Mouse (Mus musculus) liver, embryonic 15.5 days (tissue): Measurements from ENCODE around the gene Dnajc15. TPM values are rescaled to one million over a fixed set of nuclear protein-coding genes. Genes with fewer than 3 reads are reported as not detected.

Experiments
- ATAC-seq: fragments of 200-750 bp; cut with Nextera tagmentation; 2 replicates; pipeline ENCODE4 v1.8.0; 2017; ENCODE audit warnings: moderate number of reproducible peaks, mild to moderate bottlenecking, moderate library complexity; ENCODE audit not compliant: insufficient read depth
- H3K27ac ChIP-seq: fragments of 300-500 bp; sonication (generic); replicated peaks from 2 replicates; pipeline ENCODE4 v1.5.1; 2015; ENCODE audit warnings: mild to moderate bottlenecking, inconsistent platforms
- H3K27me3 ChIP-seq: fragments of 300-500 bp; sonication (generic); 2 replicates; pipeline ENCODE4 v1.6.1; 2015; ENCODE audit warnings: mild to moderate bottlenecking, inconsistent platforms
- H3K36me3 ChIP-seq: fragments of 300-500 bp; sonication (generic); replicated peaks from 2 replicates; pipeline ENCODE4 v1.6.1; 2015; ENCODE audit warnings: moderate library complexity, mild to moderate bottlenecking, inconsistent platforms
- H3K4me1 ChIP-seq: fragments of 300-500 bp; sonication (generic); replicated peaks from 2 replicates; pipeline ENCODE4 v1.6.1; 2015; ENCODE audit warnings: inconsistent platforms
- H3K4me2 ChIP-seq: fragments of 300-500 bp; sonication (generic); 2 replicates; pipeline ENCODE4 v1.6.1; 2015; ENCODE audit warnings: moderate library complexity, mild to moderate bottlenecking, inconsistent platforms
- H3K4me3 ChIP-seq: fragments of 300-500 bp; sonication (generic); replicated peaks from 2 replicates; pipeline ENCODE4 v1.5.1; 2015; ENCODE audit warnings: mild to moderate bottlenecking, inconsistent platforms
- H3K9ac ChIP-seq: fragments of 300-500 bp; sonication (generic); 2 replicates; pipeline ENCODE4 v1.6.1; 2015; ENCODE audit warnings: moderate library complexity, mild to moderate bottlenecking, inconsistent platforms
- H3K9me3 ChIP-seq: fragments of 300-500 bp; sonication (generic); replicated peaks from 2 replicates; pipeline ENCODE4 v1.6.1; 2016; ENCODE audit warnings: inconsistent platforms
- WGBS: fragments of 180-500 bp; shearing (Covaris S2); methylation state at CpG from one replicate; pipeline ENCODE4 v1.1.7; 2015; ENCODE audit warnings: mixed read lengths; ENCODE audit not compliant: insufficient replicate concordance; 5-methylcytosine and 5-hydroxymethylcytosine counted together
- polyA plus RNA-seq: library from polyadenylated mRNA; unstranded; fragments of >200 nt; fragmentation: Nextera tagmentation; extraction: Ambion mirVana; gene quantifications from 2 replicates; pipeline ENCODE4 v1.2.1, GENCODE M21; 2015

Dnajc15 gene
- polyA plus RNA-seq, 1 experiment from 2014 or later, result 41.6 TPM

DNA sequence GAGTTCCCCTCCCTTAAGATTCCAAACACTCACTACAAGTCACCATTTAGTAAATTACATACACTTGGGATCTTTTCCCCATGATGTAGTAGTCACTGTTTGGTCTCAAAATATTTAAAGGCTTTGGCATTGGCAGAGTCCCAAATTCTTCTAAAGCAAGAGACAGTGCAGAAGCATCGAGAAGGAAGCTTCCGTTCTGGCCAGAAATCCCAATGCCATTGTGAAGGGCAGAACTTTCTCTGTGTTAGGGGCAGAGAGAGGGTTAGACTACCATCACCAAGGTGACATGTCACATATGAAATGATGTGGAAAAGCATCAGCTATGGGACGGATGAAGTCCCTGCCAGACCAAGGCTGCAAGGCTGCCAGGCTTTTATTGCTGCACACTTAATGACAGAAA lies 49.0 kb downstream of the Dnajc15 start:
- 0 out of 2 replicates have a peak, but pooled peaks cover 7% of the 10 kb centered on the region for H3K36me3 ChIP-seq
- H3K4me3 ChIP-seq, result no peak overlapping the region
- no peaks in the 10 kb centered on the region for H3K9me3 ChIP-seq
- H3K4me1 ChIP-seq, result no peaks in the 10 kb centered on the region
- no peak overlapping the region for H3K4me2 ChIP-seq
- no peak for ATAC-seq
- no peak overlapping the region for H3K27ac ChIP-seq
- WGBS, result 71% methylated on average over 3 of the region's 3 CpGs
- no peak overlapping the region for H3K9ac ChIP-seq
- H3K27me3 ChIP-seq, result no peaks in the 10 kb centered on the region

DNA sequence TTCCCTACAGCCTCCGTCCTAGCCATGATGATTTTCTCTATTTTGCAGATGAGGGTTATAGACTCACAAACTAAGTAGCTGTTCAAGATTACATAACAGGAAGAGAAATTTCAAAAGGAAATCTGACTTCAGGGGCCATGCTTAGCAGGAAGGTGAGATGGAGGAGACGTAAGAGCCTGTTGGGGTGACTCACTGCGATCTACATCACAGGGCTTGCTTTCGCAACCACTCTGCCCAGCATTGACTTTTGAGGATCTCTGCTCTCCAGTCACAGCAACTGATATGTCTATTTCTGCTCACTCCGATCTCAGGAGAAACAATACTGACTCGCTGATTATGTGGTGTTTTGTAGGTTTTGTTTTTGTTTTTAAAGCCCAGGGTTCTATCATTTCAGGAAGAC lies 49.8 kb downstream of the Dnajc15 start:
- H3K4me1 ChIP-seq, result no peaks in the 10 kb centered on the region
- no peaks in the 10 kb centered on the region for H3K9me3 ChIP-seq
- 60% methylated on average over 6 of the region's 6 CpGs for WGBS
- ATAC-seq, result no peak
- H3K4me3 ChIP-seq, result no peak overlapping the region
- no peak overlapping the region for H3K27ac ChIP-seq
- 0 out of 2 replicates have a peak, but pooled peaks cover 7% of the 10 kb centered on the region for H3K36me3 ChIP-seq
- no peak overlapping the region for H3K4me2 ChIP-seq
- no peaks in the 10 kb centered on the region for H3K27me3 ChIP-seq
- H3K9ac ChIP-seq, result no peak overlapping the region

DNA sequence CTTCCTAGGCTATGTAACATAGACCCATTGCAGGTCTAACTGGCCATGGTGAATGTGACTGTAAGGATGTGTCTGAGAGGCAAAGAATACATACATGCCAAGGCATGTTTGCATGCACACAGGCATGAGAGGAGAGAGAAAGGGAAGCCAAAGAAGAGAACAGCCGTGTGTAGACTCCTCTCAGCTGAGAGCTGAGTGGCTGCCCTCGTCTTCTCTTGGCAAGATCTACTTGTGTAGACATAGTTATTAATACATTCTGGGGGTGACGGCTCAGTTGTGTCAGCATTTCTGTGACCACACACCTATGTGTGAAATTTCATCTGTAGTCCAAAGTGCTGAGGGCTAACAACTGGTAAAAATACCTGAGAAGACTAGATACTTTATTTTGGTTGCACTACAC lies 55.1 kb downstream of the Dnajc15 start:
- H3K4me1 ChIP-seq, result no peaks in the 10 kb centered on the region
- H3K4me3 ChIP-seq, result no peak overlapping the region
- H3K36me3 ChIP-seq, result 0 out of 2 replicates have a peak, but pooled peaks cover 7% of the 10 kb centered on the region
- ATAC-seq, result no peak
- no peak overlapping the region for H3K9ac ChIP-seq
- H3K9me3 ChIP-seq, result no peaks in the 10 kb centered on the region
- no peak overlapping the region for H3K4me2 ChIP-seq
- H3K27me3 ChIP-seq, result no peaks in the 10 kb centered on the region
- 63% methylated on average over 3 of the region's 3 CpGs for WGBS
- no peak overlapping the region for H3K27ac ChIP-seq

DNA sequence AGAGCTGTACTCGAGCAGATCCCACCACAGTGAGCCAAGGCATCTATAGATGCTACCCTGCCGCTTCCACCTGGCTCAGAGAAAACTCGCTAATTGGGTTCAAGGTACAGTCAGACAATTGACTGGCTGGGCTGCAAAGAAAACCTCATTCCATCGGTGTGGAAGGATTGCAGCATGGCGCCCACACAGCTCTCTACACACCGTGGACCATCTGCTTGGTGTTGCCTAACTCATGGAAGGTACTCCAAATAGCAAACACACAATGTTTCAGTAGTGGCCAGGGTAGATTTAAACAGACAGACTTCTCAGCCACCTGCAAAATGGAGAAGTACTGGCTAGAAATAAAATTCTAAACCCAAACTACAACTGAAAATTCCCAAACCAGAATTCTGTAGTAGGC lies 57.4 kb downstream of the Dnajc15 start:
- Histone ChIP-seq H3K4me1 (no peaks in the 10 kb centered on the region), H3K4me2 (no peak overlapping the region), H3K36me3 (0 out of 2 replicates have a peak, but pooled peaks cover 3% of the 10 kb centered on the region), H3K27ac (no peak overlapping the region), H3K9me3 (no peaks in the 10 kb centered on the region), H3K27me3 (no peaks in the 10 kb centered on the region), H3K9ac (no peak overlapping the region), H3K4me3 (no peak overlapping the region)
- no peak for ATAC-seq
- 59% methylated on average over 6 of the region's 6 CpGs for WGBS

DNA sequence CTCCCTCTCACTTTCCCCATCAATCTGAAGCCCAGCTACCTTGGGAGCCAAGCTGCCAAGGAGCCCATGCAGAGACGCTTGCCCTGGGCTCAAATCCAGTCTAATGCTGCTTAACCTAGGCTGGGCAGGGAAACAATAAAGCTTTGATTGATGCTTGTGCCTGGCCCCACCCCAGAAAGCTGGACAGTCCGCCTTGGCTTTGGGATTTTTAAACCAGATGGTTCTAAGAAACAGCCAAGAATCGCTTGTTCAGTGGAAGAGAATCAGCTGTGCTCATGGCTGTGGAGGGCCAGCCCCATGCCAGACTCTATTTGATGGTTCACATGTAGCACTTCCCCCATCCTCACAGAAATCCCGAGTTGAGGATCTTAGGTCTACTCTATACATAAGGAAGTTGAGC lies 60.0 kb downstream of the Dnajc15 start:
- no peaks in the 10 kb centered on the region for H3K9me3 ChIP-seq
- no peaks in the 10 kb centered on the region for H3K36me3 ChIP-seq
- no peak overlapping the region for H3K27ac ChIP-seq
- no peak overlapping the region for H3K4me2 ChIP-seq
- no peak overlapping the region for H3K9ac ChIP-seq
- no peaks in the 10 kb centered on the region for H3K27me3 ChIP-seq
- 55% methylated on average over 4 of the region's 4 CpGs for WGBS
- no peak overlapping the region for H3K4me3 ChIP-seq
- ATAC-seq, result no peak
- no peaks in the 10 kb centered on the region for H3K4me1 ChIP-seq

DNA sequence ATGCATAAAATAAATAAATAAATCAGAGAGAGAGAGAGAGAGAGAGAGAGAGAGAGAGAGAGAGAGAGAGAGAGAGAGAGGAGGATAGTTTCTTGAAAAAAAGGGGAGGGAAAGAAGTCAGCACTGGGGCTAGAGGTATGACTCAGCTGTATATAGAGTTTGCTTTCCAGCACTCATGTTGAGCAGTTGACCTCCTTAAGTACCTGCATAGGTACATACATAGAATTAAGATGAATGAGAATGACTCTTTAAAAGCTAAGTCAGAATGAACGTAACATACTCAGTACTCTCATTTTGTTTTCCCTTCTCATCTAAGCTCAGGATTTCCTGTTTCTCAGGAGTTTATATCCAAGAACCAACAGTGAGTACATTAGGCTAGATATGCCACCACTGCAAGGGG lies 62.0 kb downstream of the Dnajc15 start:
- H3K27me3 ChIP-seq, result no peaks in the 10 kb centered on the region
- 67% methylated on average over 1 of the region's 1 CpGs for WGBS
- no peak for ATAC-seq
- H3K4me1 ChIP-seq, result no peaks in the 10 kb centered on the region
- H3K9ac ChIP-seq, result no peak overlapping the region
- no peak overlapping the region for H3K27ac ChIP-seq
- H3K4me3 ChIP-seq, result no peak overlapping the region
- H3K9me3 ChIP-seq, result no peaks in the 10 kb centered on the region
- no peaks in the 10 kb centered on the region for H3K36me3 ChIP-seq
- no peak overlapping the region for H3K4me2 ChIP-seq

DNA sequence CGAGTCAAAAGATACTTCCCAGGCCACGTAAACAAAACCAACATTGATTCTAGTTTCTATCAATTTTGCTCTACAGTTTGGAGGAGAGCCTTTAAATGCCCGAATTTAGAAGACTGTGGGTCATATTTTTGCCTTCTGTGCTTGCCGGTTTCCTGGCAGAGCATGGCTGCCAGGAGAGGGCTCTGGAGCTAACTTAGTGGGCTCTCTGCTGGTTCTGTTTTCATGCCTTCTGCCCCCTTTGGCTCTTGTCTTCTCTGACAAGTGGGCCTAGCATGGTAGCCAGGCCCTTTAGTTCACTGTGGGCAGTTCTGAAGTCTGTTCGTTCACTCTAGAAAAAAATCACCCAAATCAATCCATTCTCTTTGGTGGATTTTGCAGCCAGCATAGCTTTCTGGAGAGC lies 63.5 kb downstream of the Dnajc15 start:
- Histone ChIP-seq H3K27me3 (no peaks in the 10 kb centered on the region), H3K4me2 (no peak overlapping the region), H3K4me1 (no peaks in the 10 kb centered on the region), H3K4me3 (no peak overlapping the region), H3K27ac (no peak overlapping the region), H3K36me3 (no peaks in the 10 kb centered on the region), H3K9ac (no peak overlapping the region), H3K9me3 (no peaks in the 10 kb centered on the region)
- no peak for ATAC-seq
- 60% methylated on average over 5 of the region's 5 CpGs for WGBS

DNA sequence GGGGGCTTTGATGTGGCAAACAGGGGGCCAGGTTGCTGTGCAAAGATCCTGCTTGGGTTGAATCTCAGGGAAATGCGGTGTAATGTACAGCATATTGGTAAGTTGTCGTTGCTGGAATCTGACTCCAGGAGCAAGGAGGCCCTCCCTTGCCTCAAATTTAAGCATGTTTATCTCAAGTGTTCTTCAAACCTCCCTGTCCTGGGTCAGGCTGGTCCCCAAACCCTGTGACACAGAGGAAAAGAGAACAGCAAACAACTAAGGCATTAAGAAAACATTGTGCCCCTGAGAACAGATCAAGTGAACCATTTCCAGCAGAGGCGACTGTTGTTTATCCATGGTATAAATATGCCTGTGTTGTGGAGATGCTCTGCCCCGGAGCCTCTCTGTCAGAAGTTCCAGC lies 67.1 kb downstream of the Dnajc15 start:
- WGBS, result 68% methylated on average over 4 of the region's 4 CpGs
- Histone ChIP-seq H3K4me2 (no peak overlapping the region), H3K9me3 (no peaks in the 10 kb centered on the region), H3K27me3 (no peaks in the 10 kb centered on the region), H3K27ac (no peak overlapping the region), H3K4me1 (no peaks in the 10 kb centered on the region), H3K36me3 (no peaks in the 10 kb centered on the region), H3K4me3 (no peak overlapping the region), H3K9ac (no peak overlapping the region)
- no peak for ATAC-seq

DNA sequence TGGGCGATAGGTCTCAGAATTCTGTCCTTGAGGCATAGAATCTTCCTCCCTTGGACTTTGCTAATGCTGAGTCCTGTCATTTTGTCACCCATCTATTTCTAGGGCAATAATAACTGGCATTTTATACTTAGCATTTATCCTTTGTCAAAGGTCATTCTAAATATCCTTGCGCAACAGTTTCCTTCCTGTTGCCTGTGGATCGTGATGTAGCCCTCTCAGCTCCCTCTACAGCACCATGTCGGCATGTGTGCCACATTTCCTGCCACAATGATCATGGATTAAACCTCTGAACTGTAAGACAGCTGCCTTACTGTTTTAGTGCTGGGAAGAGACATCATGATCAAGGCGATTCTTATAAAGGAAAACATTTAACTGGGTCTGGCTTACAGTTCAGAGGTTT lies 68.6 kb downstream of the Dnajc15 start:
- Histone ChIP-seq H3K4me3 (no peak overlapping the region), H3K9me3 (no peaks in the 10 kb centered on the region), H3K4me2 (no peak overlapping the region), H3K27me3 (no peaks in the 10 kb centered on the region), H3K27ac (no peak overlapping the region), H3K36me3 (no peaks in the 10 kb centered on the region), H3K4me1 (no peaks in the 10 kb centered on the region), H3K9ac (no peak overlapping the region)
- ATAC-seq, result no peak
- WGBS, result 49% methylated on average over 5 of the region's 5 CpGs

DNA sequence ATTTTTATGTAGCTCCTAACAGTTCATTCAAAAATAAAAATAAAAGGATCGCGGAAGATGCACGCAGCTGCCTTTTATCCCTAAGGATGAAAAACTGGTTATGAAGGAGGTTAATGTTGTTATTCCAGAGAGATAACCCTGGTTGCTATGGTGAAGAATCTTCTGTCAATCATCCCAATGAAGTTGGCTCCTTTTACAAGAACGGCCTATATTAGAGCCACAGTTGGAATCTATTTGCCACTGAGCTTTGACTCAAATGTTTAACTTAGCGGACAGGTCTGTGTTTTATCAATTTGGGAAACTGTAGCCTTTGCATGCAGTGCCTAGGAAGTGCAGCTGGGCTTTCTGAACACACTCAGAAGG lies 72.7 kb downstream of the Dnajc15 start:
- no peak overlapping the region for H3K9ac ChIP-seq
- H3K27ac ChIP-seq, result no peak overlapping the region
- no peak overlapping the region for H3K4me3 ChIP-seq
- no peaks in the 10 kb centered on the region for H3K9me3 ChIP-seq
- no peaks in the 10 kb centered on the region for H3K36me3 ChIP-seq
- no peaks in the 10 kb centered on the region for H3K4me1 ChIP-seq
- no peaks in the 10 kb centered on the region for H3K27me3 ChIP-seq
- no peak for ATAC-seq
- no peak overlapping the region for H3K4me2 ChIP-seq
- 74% methylated on average over 5 of the region's 5 CpGs for WGBS

DNA sequence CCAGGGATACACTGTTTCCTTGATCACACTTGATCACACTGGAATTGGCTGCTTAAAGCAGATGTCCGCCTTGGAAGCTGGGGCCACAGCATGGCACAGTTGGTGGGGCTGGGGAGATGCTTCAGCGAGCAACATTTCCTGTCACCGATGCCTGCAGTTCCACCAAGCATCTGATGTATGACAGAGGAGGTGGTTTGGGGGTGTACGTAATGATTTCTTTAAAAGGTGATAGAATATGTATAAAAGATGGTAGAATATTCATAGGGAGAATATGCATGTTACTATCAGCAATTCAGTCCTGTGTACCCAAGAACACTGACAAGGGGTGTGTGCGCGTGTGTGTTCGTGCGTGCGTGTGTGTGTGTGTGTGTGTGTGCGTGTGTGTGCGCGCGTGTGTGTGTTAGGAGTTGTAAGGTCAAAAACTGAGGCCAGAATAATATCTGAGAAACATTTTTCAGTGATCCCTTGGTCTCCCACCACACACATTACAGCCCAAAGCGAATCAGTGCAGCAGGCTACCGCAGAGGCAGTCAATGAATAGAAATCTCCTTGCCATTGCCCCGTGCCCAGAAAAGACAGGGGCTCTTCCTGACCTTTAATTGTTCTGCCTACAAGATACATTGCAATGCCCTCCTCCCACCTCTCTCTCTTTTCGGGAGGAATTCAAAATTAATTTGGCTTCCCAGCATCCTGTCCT lies 73.2 kb downstream of the Dnajc15 start:
- Histone ChIP-seq H3K9me3 (no peaks in the 10 kb centered on the region), H3K4me2 (no peak overlapping the region), H3K4me3 (no peak overlapping the region), H3K4me1 (no peaks in the 10 kb centered on the region), H3K9ac (no peak overlapping the region), H3K27me3 (no peaks in the 10 kb centered on the region), H3K27ac (no peak overlapping the region), H3K36me3 (no peaks in the 10 kb centered on the region)
- 82% methylated on average over 17 of the region's 17 CpGs for WGBS
- ATAC-seq, result no peak

DNA sequence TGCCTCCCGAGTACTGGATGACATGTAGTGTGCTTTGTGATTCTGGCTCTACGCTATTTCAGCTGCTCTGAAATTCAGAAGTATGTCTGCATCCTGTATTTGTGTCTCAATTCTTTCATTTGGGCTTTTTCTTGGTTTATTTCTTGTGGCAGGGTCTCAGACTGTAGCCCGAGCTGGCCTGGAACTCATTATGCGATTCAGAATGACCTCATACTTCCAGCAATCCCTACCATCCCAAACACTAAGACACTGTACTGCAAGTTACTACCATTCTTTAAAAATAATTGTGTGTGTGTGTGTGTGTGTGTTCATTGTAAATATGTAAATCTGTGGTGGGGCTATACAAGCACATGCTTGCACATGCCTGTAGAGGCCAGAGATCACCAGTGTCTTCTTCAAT lies 78.4 kb downstream of the Dnajc15 start:
- Histone ChIP-seq H3K27ac (no peak overlapping the region), H3K27me3 (no peaks in the 10 kb centered on the region), H3K9me3 (no peaks in the 10 kb centered on the region), H3K4me3 (no peak overlapping the region), H3K9ac (no peak overlapping the region), H3K36me3 (no peaks in the 10 kb centered on the region), H3K4me1 (no peaks in the 10 kb centered on the region), H3K4me2 (no peak overlapping the region)
- 66% methylated on average over 4 of the region's 4 CpGs for WGBS
- no peak for ATAC-seq
